Mouse (Mus musculus): Measurements from ENCODE around the gene Cnnm2. TPM values are rescaled to one million over a fixed set of nuclear protein-coding genes. Genes with fewer than 3 reads are reported as not detected.
A peak's percentile ranks its signal among the peaks of the same experiment; 100 is the strongest.

Gene Cnnm2
- polyA plus RNA-seq, 1 experiment: 5.5 TPM

DNA sequence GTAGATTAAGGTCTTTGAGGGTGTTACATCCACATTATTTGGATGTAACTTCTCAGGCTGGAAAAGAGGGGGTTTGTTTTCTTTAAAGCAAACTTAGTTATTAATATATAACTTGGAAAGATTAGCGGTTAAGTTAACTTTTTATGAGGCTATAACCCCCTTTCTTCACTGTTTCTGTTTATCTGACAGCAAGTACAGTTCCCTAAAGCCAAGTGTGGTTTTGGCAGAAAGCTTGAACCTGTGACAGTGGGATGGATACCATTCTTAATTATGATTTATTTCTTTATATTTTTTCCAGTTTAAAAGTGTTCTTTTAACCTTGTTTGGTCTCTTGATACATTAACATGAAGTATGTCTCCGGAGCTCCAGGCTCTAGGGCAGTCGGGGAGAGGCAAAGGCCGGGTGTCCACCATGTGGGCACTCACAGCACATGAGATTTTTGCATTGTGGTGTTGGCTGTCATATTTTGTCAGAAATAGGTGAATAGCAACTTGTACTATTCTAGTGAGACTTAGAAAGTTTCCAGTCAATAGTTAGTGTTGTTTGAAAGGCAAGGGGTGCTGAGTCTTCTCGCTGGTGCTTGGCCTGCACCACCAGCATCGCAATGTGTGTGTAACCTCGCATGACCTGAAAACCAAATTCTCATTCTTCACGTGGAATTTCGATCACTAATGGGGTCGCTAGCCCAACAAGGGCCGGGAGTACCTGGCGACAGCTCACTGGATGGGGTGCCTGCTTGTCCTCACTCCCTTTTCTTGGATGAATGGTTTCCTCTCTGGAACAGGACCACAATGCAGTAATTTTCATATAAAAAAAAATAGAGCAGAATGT, 2.8 kb downstream of the Cnnm2 start:
- H3K4me3 ChIP-seq (ENCODE audit: extremely low read depth, insufficient read depth, insufficient read length): peak overlapping the region; percentile 5; the same call in 1 of the 2 replicates
- peaks cover 6% of the 10 kb centered on the region for H3K4me1 ChIP-seq (ENCODE audit: control insufficient read depth, insufficient read depth, insufficient read length)
- DNase-seq (ENCODE audit: low read depth in 1 of 2, low spot score in 2 of 2): no peak
- peaks cover 8% of the 10 kb centered on the region for H3K27me3 ChIP-seq (ENCODE audit: control insufficient read depth, insufficient read depth, low read length)
- no peak overlapping the region for H3K27ac ChIP-seq (ENCODE audit: insufficient read depth, low read length)
- no peaks in the 10 kb centered on the region for H3K36me3 ChIP-seq (ENCODE audit: control insufficient read depth, insufficient read depth, low read length)
- TF ChIP-seq POLR2A (IDR thresholded peaks at IDR 0.05; ENCODE audit: low read depth, low read length) (no peak), CTCF (IDR thresholded peaks at IDR 0.05; ENCODE audit: extremely low read depth, insufficient read depth, insufficient read length, insufficient replicate concordance) (no peak)
- WGBS: 83% methylated on average over 12 of the region's 12 CpGs

- TF ChIP-seq POLR2A (IDR thresholded peaks at IDR 0.05; ENCODE audit: low read depth, low read length) (no peak), CTCF (IDR thresholded peaks at IDR 0.05; ENCODE audit: extremely low read depth, insufficient read depth, insufficient read length, insufficient replicate concordance) (no peak)
- Histone ChIP-seq H3K4me1 (ENCODE audit: control insufficient read depth, insufficient read depth, insufficient read length) (peaks cover 6% of the 10 kb centered on the region), H3K27ac (ENCODE audit: insufficient read depth, low read length) (no peak overlapping the region), H3K36me3 (ENCODE audit: control insufficient read depth, insufficient read depth, low read length) (no peaks in the 10 kb centered on the region), H3K4me3 (ENCODE audit: extremely low read depth, insufficient read depth, insufficient read length) (no peak overlapping the region; the same call in 1 of the 2 replicates), H3K27me3 (ENCODE audit: control insufficient read depth, insufficient read depth, low read length) (peaks cover 8% of the 10 kb centered on the region)
- WGBS: 78% methylated on average over 9 of the region's 9 CpGs
- no peak for DNase-seq (ENCODE audit: low read depth in 1 of 2, low spot score in 2 of 2)
Measured at GRCm38 (mm10) chr19:46764763-46765117, 3.3 kb downstream of the Cnnm2 start.

- Histone ChIP-seq H3K4me1 (ENCODE audit: control insufficient read depth, insufficient read depth, insufficient read length) (peaks cover 6% of the 10 kb centered on the region), H3K4me3 (ENCODE audit: extremely low read depth, insufficient read depth, insufficient read length) (no peak overlapping the region), H3K27me3 (ENCODE audit: control insufficient read depth, insufficient read depth, low read length) (peaks cover 8% of the 10 kb centered on the region), H3K27ac (ENCODE audit: insufficient read depth, low read length) (no peak overlapping the region), H3K36me3 (ENCODE audit: control insufficient read depth, insufficient read depth, low read length) (no peaks in the 10 kb centered on the region)
- WGBS: 80% methylated on average over 5 of the region's 5 CpGs
- no peak for TF ChIP-seq POLR2A (IDR thresholded peaks at IDR 0.05; ENCODE audit: low read depth, low read length)
- no peak for TF ChIP-seq CTCF (IDR thresholded peaks at IDR 0.05; ENCODE audit: extremely low read depth, insufficient read depth, insufficient read length, insufficient replicate concordance)
- no peak for DNase-seq (ENCODE audit: low read depth in 1 of 2, low spot score in 2 of 2)
Measured at GRCm38 (mm10) chr19:46766125-46766524, 4.7 kb downstream of the Cnnm2 start.

DNA sequence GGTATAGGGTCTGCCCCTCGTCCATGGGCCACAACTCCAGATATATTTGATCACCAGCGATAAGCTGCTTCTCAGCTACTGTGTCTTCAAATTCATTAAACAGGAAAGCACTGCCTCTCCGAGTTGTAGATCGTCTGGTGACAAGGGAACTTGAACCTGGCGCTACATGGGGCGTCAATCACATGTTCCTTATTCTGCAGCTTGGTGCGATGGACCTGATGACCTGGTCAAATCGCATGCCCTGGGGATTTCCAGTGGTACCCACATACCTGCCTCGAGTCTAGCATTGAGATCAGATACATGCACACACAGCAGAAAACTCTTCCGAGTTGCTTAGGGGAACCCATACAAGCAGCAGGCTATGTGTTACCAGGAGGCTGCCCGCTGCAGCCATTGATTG, 8.4 kb downstream of the Cnnm2 start:
- 89% methylated on average over 11 of the region's 11 CpGs for WGBS
- no peaks in the 10 kb centered on the region for H3K4me1 ChIP-seq (ENCODE audit: control insufficient read depth, insufficient read depth, insufficient read length)
- TF ChIP-seq POLR2A (IDR thresholded peaks at IDR 0.05; ENCODE audit: low read depth, low read length) (no peak), CTCF (IDR thresholded peaks at IDR 0.05; ENCODE audit: extremely low read depth, insufficient read depth, insufficient read length, insufficient replicate concordance) (no peak)
- H3K36me3 ChIP-seq (ENCODE audit: control insufficient read depth, insufficient read depth, low read length): no peaks in the 10 kb centered on the region
- no peaks in the 10 kb centered on the region for H3K27me3 ChIP-seq (ENCODE audit: control insufficient read depth, insufficient read depth, low read length)
- no peak for DNase-seq (ENCODE audit: low read depth in 1 of 2, low spot score in 2 of 2)
- no peak overlapping the region for H3K4me3 ChIP-seq (ENCODE audit: extremely low read depth, insufficient read depth, insufficient read length)
- H3K27ac ChIP-seq (ENCODE audit: insufficient read depth, low read length): no peak overlapping the region

DNA sequence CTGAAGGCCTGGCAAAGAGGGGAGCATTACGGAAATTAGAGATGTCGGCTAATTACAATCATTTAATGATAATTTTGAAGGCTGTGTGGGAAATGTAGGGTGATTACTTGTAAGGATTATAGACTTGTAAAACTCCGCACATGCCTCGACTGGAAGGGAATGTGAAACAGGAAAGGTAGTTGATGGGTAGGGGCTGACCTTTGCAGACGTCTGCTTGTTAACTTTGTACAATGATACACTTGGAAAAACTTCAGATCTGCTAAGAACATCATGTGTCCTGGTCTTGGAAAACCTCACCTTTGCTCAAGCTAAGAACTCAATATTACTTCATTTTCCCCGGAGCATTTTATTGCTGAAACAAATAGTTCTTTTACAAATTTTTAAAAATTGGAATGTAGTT, 10.4 kb downstream of the Cnnm2 start:
- no peak for DNase-seq (ENCODE audit: low read depth in 1 of 2, low spot score in 2 of 2)
- TF ChIP-seq CTCF (IDR thresholded peaks at IDR 0.05; ENCODE audit: extremely low read depth, insufficient read depth, insufficient read length, insufficient replicate concordance) (no peak), POLR2A (IDR thresholded peaks at IDR 0.05; ENCODE audit: low read depth, low read length) (no peak)
- no peak overlapping the region for H3K4me3 ChIP-seq (ENCODE audit: extremely low read depth, insufficient read depth, insufficient read length)
- no peaks in the 10 kb centered on the region for H3K4me1 ChIP-seq (ENCODE audit: control insufficient read depth, insufficient read depth, insufficient read length)
- WGBS: 95% methylated on average over 6 of the region's 6 CpGs
- no peaks in the 10 kb centered on the region for H3K36me3 ChIP-seq (ENCODE audit: control insufficient read depth, insufficient read depth, low read length)
- no peaks in the 10 kb centered on the region for H3K27me3 ChIP-seq (ENCODE audit: control insufficient read depth, insufficient read depth, low read length)
- H3K27ac ChIP-seq (ENCODE audit: insufficient read depth, low read length): no peak overlapping the region

DNA sequence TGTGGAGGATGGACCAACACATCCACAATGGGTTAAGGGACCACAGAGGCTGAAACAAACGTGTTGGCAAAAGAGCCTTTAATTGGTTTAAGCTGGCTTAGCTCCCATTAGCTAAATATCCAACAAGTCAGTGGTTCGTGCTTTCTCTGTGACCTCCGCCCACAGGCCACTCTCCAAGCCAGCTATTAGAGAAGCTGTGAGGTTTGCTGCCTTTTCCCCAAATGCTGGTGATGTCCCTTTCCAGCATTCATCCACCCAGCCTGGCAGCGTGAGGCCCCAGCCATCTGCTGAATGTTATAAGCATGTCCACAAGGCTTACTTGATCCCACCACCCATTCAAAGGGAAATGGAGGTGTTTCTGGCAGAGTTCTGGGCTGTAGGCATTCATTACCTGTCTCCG, 15.0 kb downstream of the Cnnm2 start:
- no peaks in the 10 kb centered on the region for H3K36me3 ChIP-seq (ENCODE audit: control insufficient read depth, insufficient read depth, low read length)
- H3K4me1 ChIP-seq (ENCODE audit: control insufficient read depth, insufficient read depth, insufficient read length): no peaks in the 10 kb centered on the region
- 87% methylated on average over 5 of the region's 5 CpGs for WGBS
- H3K27me3 ChIP-seq (ENCODE audit: control insufficient read depth, insufficient read depth, low read length): no peaks in the 10 kb centered on the region
- no peak overlapping the region for H3K4me3 ChIP-seq (ENCODE audit: extremely low read depth, insufficient read depth, insufficient read length)
- no peak overlapping the region for H3K27ac ChIP-seq (ENCODE audit: insufficient read depth, low read length)
- no peak for DNase-seq (ENCODE audit: low read depth in 1 of 2, low spot score in 2 of 2)
- no peak for TF ChIP-seq POLR2A (IDR thresholded peaks at IDR 0.05; ENCODE audit: low read depth, low read length)
- no peak for TF ChIP-seq CTCF (IDR thresholded peaks at IDR 0.05; ENCODE audit: extremely low read depth, insufficient read depth, insufficient read length, insufficient replicate concordance)

DNA sequence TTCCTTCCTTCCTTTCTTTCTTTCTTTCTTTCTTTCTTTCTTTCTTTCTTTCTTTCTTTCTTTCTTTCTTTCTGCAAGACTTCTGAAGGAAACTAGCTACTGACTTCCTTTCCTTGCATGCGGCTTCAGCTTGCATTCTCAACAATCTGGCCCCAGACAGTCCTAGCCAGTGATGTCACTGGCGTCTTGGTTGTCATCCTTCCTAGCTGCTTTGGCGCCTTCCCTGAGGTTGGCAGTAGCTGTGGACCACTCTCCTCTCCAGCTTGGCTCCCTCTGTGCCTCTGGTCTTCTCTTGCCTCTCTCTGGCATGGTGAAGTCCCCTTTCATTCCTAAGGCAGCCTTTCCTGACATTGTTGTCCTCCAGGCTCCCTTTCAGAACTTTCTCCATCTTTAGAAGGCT, 15.5 kb downstream of the Cnnm2 start:
- TF ChIP-seq CTCF (IDR thresholded peaks at IDR 0.05; ENCODE audit: extremely low read depth, insufficient read depth, insufficient read length, insufficient replicate concordance) (no peak), POLR2A (IDR thresholded peaks at IDR 0.05; ENCODE audit: low read depth, low read length) (no peak)
- no peak overlapping the region for H3K4me3 ChIP-seq (ENCODE audit: extremely low read depth, insufficient read depth, insufficient read length)
- H3K36me3 ChIP-seq (ENCODE audit: control insufficient read depth, insufficient read depth, low read length): no peaks in the 10 kb centered on the region
- no peaks in the 10 kb centered on the region for H3K4me1 ChIP-seq (ENCODE audit: control insufficient read depth, insufficient read depth, insufficient read length)
- no peak overlapping the region for H3K27ac ChIP-seq (ENCODE audit: insufficient read depth, low read length)
- DNase-seq (ENCODE audit: low read depth in 1 of 2, low spot score in 2 of 2): no peak
- 95% methylated on average over 3 of the region's 3 CpGs for WGBS
- H3K27me3 ChIP-seq (ENCODE audit: control insufficient read depth, insufficient read depth, low read length): no peaks in the 10 kb centered on the region

Data from spleen, adult 2 months (tissue).